Mouse (Mus musculus) brain, embryonic 14.5 days (tissue): ENCODE data around the gene Tapbpl. TPM values are rescaled to one million over a fixed set of nuclear protein-coding genes. Genes with fewer than 3 reads are reported as not detected.

Experiments used
- DNase-seq: peaks from one replicate; pipeline ENCODE4 v3.0.0-alpha.2; 2011; ENCODE audit warnings: low read depth
- CTCF ChIP-seq: fragments of 200-500 bp; IDR thresholded peaks from 2 replicates; pipeline ENCODE4 v1.5.1; 2012; ENCODE audit warnings: inconsistent platforms, mild to moderate bottlenecking, moderate library complexity, borderline replicate concordance; ENCODE audit not compliant: insufficient read depth, insufficient read length; ENCODE audit errors: extremely low read depth
- POLR2A ChIP-seq: fragments of 200-500 bp; IDR thresholded peaks from 2 replicates; pipeline ENCODE4 v1.6.1; 2012; ENCODE audit warnings: mild to moderate bottlenecking, inconsistent platforms, borderline replicate concordance; ENCODE audit not compliant: poor library complexity, insufficient read depth, insufficient read length, severe bottlenecking; ENCODE audit errors: extremely low read depth
- polyA plus RNA-seq: library from polyadenylated mRNA; depleted of rRNA; stranded (reverse); fragments of >200 nt; gene quantifications from 2 replicates; pipeline ENCODE4 v1.2.3, GENCODE M21; 2012

The Tapbpl gene
- polyA plus RNA-seq, 1 experiment, result 3.1 TPM

GRCm38 (mm10) chr6:125260006-125260555 lies 28.4 kb upstream of the Tapbpl start:
- no peak for DNase-seq
- TF ChIP-seq POLR2A (no peak), CTCF (no peak)

- TF ChIP-seq POLR2A, result no peak
- TF ChIP-seq CTCF, result no peak
- no peak for DNase-seq
Measured at GRCm38 (mm10) chr6:125256222-125256966, 24.7 kb upstream of the Tapbpl start.

- no peak for DNase-seq
- TF ChIP-seq CTCF (no peak), POLR2A (no peak)
Measured at GRCm38 (mm10) chr6:125255516-125256044, 23.9 kb upstream of the Tapbpl start.

DNA sequence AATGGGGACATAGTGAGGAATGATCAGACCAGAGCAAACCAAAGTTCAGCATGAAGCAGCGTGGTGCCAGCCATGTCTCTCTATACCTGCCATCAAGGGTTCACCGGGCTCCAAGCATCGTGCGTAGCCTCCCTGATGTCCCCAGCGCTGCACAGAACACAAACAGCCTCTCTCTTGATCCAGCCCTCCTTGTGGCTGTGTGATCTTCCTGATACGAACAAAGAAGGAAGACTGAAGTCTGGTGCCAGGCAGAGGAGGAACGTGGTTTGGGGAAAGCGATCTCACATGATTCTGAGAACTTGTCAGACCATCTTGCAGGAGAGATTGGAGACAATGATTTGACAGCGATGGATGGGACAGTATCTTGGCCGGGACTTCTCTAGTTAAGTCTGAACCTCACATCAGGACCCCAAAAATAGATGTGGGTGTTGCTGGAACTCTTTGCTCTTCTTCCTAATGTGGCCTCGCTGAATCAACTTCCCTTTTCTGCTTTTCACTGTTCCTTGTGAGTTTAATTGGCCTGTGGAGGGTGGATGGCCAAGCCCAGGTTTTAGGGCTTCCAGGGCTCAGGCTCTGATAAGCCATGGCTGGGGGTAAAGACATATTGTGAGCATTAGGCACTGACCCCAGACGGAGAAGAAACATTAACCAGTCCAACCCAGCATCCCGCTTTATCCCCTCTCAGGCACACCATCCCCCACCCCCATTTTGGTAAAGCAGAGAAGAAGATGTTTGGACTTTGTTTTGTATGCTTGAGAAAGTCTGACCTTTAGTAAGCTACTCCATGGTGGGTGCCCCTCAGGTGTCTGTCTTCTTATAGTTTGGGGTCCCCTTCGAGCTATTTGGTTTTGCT lies 22.4 kb upstream of the Tapbpl start:
- no peak for TF ChIP-seq POLR2A
- TF ChIP-seq CTCF, result no peak

DNA sequence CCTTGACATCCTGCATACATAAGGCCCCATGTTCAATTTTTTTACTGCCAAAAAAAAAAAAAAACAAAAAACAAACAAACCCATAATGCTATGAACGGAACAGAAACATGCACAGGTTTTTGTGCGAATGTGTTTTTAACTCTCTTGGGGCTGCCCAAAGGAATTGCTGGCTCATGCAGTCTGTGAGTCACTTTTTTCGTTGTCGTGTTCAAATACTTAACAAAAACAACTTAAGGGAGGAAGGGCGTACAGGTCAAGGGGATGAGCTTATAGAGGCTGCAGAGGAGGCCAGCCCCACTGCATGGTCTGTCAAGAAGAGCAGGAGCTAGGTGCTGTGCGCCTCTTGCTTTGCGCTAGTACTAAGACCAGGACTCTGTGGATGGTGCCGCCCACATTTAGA lies 21.1 kb upstream of the Tapbpl start:
- DNase-seq, result no peak
- TF ChIP-seq POLR2A, result no peak
- no peak for TF ChIP-seq CTCF

More for the DNA sequence above, 22.4 kb upstream of the Tapbpl start:
- no peak for DNase-seq

- no peak for DNase-seq
- TF ChIP-seq POLR2A (no peak), CTCF (no peak)
Measured at GRCm38 (mm10) chr6:125252285-125252684, 20.6 kb upstream of the Tapbpl start.

GRCm38 (mm10) chr6:125244551-125244950 lies 12.9 kb upstream of the Tapbpl start:
- no peak for DNase-seq

DNA sequence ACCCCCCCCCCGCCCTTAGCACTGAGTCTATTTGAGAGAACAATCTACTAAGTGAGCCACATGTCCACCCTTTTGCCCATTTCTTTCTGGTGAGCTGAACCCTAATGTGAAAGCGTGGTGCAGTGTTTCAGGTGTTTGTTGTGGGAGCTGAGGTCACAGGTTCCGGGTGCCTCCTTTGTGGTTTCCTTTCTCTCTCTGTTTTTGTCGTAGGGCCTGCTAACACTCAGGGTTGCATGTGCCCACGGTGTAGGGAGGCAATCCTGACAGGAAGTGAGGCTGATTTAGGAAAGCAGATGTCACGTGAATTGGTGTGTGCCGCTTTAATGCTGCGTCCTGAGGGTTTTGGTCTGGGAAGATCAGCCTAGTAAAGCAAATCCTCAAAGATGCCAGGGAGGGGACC lies 9.9 kb upstream of the Tapbpl start:
- no peak for DNase-seq
- TF ChIP-seq CTCF, result no peak
- TF ChIP-seq POLR2A, result no peak

More at GRCm38 (mm10) chr6:125244551-125244950, 12.9 kb upstream of the Tapbpl start:
- no peak for TF ChIP-seq POLR2A
- no peak for TF ChIP-seq CTCF

DNA sequence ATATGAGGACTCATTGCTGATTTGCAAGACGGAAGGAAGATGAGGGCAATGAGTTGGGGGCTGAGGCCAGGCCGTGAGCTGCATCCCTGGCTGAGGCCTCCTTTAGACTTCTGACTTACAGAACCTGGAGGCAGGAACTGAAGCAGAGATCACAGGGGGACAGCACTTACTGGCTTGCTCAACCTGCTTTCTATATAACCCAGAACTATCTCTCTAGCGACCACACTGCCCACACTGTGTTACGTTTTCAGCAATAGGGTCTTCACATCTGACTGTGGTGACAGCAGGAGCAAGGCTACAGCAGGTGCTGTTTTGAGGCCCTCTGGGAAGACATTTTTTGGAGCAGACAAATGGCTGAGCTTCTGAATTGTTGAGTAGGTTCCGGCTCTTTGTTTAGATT lies 9.0 kb upstream of the Tapbpl start:
- no peak for TF ChIP-seq CTCF
- no peak for TF ChIP-seq POLR2A

GRCm38 (mm10) chr6:125239547-125239946 lies 7.9 kb upstream of the Tapbpl start:
- DNase-seq, result no peak
- no peak for TF ChIP-seq CTCF
- TF ChIP-seq POLR2A, result no peak

More for the DNA sequence above, 9.0 kb upstream of the Tapbpl start:
- no peak for DNase-seq

DNA sequence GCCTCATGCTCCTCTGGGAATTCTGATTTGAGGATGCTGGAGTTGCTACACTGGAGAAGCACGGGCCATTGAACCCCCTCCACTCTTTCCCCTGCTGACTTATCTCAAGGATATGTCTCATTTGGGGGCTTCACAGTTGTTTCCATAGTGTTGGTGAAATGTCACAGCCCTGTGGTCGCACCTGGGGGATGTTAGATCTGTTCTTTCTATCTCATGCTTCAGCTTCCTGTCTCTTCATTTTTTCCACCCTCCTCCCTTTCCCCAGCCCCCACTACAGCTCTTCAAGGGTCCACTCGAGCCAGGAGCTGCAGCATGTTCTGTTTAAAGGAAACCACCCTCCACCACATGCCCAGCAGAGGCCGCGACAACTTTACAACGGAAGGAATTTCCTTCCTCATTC lies 6.7 kb upstream of the Tapbpl start:
- no peak for DNase-seq
- TF ChIP-seq POLR2A (no peak), CTCF (no peak)
